Mouse (Mus musculus) kidney, adult 10 weeks (tissue): ENCODE results near the gene Rubcnl. TPM values are rescaled to one million over a fixed set of nuclear protein-coding genes. Genes with fewer than 3 reads are reported as not detected.

Experiments used
- polyA plus RNA-seq: library from polyadenylated mRNA; stranded (reverse); fragments of 350-450 nt; fragmentation: Illumina TruSeq; extraction: RNeasy Lipid Tissue Mini Kit (QIAGEN cat#74804); gene quantifications from one replicate; pipeline ENCODE4 v1.2.3, GENCODE M21; 2014; ENCODE audit warnings: low read depth, low replicate concordance

Gene Rubcnl
- polyA plus RNA-seq: not detected

GRCm38 (mm10) chr14:75015856-75016714, at the start of gene Rubcnl:
TSS of gene Rubcnl (plus strand) at chr14:75016027.

Other genes with a start within 250 kb of the Rubcnl start
- gene Lrch1, start 68.2 kb upstream of the Rubcnl start, polyA plus RNA-seq: 11.4 TPM
- not detected for gene Lrrc63, start 114.9 kb downstream of the Rubcnl start, polyA plus RNA-seq
- 29.7 TPM for gene Lcp1, start 115.1 kb downstream of the Rubcnl start, polyA plus RNA-seq
- gene Cpb2, start 226.3 kb downstream of the Rubcnl start, polyA plus RNA-seq: 9.9 TPM